Mouse (Mus musculus) CD4-positive, CD25-positive, alpha-beta regulatory T cell, adult 4 months (primary cell): Measurements from ENCODE around the gene Armcx3. TPM values are rescaled to one million over a fixed set of nuclear protein-coding genes. Genes with fewer than 3 reads are reported as not detected.

Experiments
- polyA plus RNA-seq, 2 experiments: library from polyadenylated mRNA; unstranded; fragments of 100-300 nt; shearing (Covaris generic); gene quantifications; one replicate each; pipeline ENCODE4 v1.2.1; 2017

Gene Armcx3
- polyA plus RNA-seq, 2 experiments from 2014 or later: 12.5 to 18.9 TPM

Other genes with a start within 250 kb of the Armcx3 start
- 10 to 100 TPM; 28.8 to 36.1 TPM for gene Timm8a1, start 214.7 kb upstream of the Armcx3 start, polyA plus RNA-seq
- gene Btk, start 173.0 kb upstream of the Armcx3 start, polyA plus RNA-seq: 1 to 10 TPM in 1 of 2 experiments, under 1 TPM in 1; 0.38 to 2.2 TPM
- gene Rpl36a, start 170.9 kb upstream of the Armcx3 start, polyA plus RNA-seq: 100 to 1,000 TPM; 553 to 695 TPM
- 1 to 10 TPM; 3.4 to 4.9 TPM for gene Gla, start 155.5 kb upstream of the Armcx3 start, polyA plus RNA-seq
- gene Hnrnph2, start 155.4 kb upstream of the Armcx3 start, polyA plus RNA-seq: 100 to 1,000 TPM in 1 of 2 experiments, 10 to 100 TPM in 1; 93.8 to 139 TPM
- under 1 TPM; 0.51 to 0.71 TPM for gene Armcx4, start 70.1 kb upstream of the Armcx3 start, polyA plus RNA-seq
- gene Armcx1, start 38.6 kb upstream of the Armcx3 start, polyA plus RNA-seq: 1 to 10 TPM; 2.7 to 3.7 TPM
- gene Armcx6, start 5.2 kb upstream of the Armcx3 start, polyA plus RNA-seq: 1 to 10 TPM; 1.3 to 1.9 TPM
- 10 to 100 TPM in 1 of 2 experiments, 1 to 10 TPM in 1; 7.5 to 15.3 TPM for gene Armcx2, start 52.6 kb downstream of the Armcx3 start, polyA plus RNA-seq
- gene Nxf2, start 208.2 kb downstream of the Armcx3 start, polyA plus RNA-seq: under 1 TPM in 1 of 2 experiments, not detected in 1; 0.42 TPM